Mouse (Mus musculus) thymus, adult 2 months (tissue): ENCODE results near the gene Cog1.

Source experiments
- CTCF ChIP-seq: fragments of 200-500 bp; IDR thresholded peaks from 2 replicates; pipeline ENCODE4 v1.5.1; 2012; ENCODE audit warnings: mild to moderate bottlenecking, control low read depth, low read length, moderate library complexity, borderline replicate concordance; ENCODE audit not compliant: control insufficient read depth, poor library complexity, insufficient read depth; ENCODE audit errors: extremely low read depth
- POLR2A ChIP-seq: fragments of 200-500 bp; IDR thresholded peaks from 2 replicates; pipeline ENCODE4 v1.6.1; 2012; ENCODE audit warnings: mild to moderate bottlenecking, low read length, control low read depth, moderate library complexity; ENCODE audit not compliant: control insufficient read depth, poor library complexity, insufficient read depth; ENCODE audit errors: extremely low read depth

- TF ChIP-seq POLR2A (no peak), CTCF (no peak)
Measured at GRCm38 (mm10) chr11:113654105-113654504, 5.1 kb downstream of the Cog1 start.
